Mouse (Mus musculus) neural tube, embryonic 14.5 days (tissue): ENCODE measurements around the gene Brk1. TPM values are rescaled to one million over a fixed set of nuclear protein-coding genes. Genes with fewer than 3 reads are reported as not detected.

Source experiments
- ATAC-seq: fragments of 200-750 bp; cut with Nextera tagmentation; 2 replicates; pipeline ENCODE4 v1.8.0; 2017; ENCODE audit warnings: low read depth, mild to moderate bottlenecking, moderate TSS enrichment, moderate library complexity
- H3K27ac ChIP-seq: fragments of 300-500 bp; sonication (generic); 2 replicates; pipeline ENCODE4 v1.5.1; 2014; ENCODE audit warnings: low read depth, mild to moderate bottlenecking, control low read depth, low read length, moderate library complexity, mixed read lengths
- H3K27me3 ChIP-seq: fragments of 300-500 bp; sonication (generic); 2 replicates; pipeline ENCODE4 v1.6.1; 2014; ENCODE audit warnings: low read length; ENCODE audit not compliant: control insufficient read depth, insufficient read depth
- H3K36me3 ChIP-seq: fragments of 300-500 bp; sonication (generic); 2 replicates; pipeline ENCODE4 v1.6.1; 2014; ENCODE audit warnings: low read length, mixed read lengths; ENCODE audit not compliant: control insufficient read depth, insufficient read depth
- H3K4me1 ChIP-seq: fragments of 300-500 bp; sonication (generic); 2 replicates; pipeline ENCODE4 v1.6.1; 2014; ENCODE audit warnings: low read length; ENCODE audit not compliant: control insufficient read depth, insufficient read depth
- H3K4me2 ChIP-seq: fragments of 300-500 bp; sonication (generic); 2 replicates; pipeline ENCODE4 v1.6.1; 2014; ENCODE audit warnings: mild to moderate bottlenecking, low read depth, low read length, control low read depth
- H3K4me3 ChIP-seq: fragments of 300-500 bp; sonication (generic); 2 replicates; pipeline ENCODE4 v1.5.1; 2014; ENCODE audit warnings: low read depth, low read length, control low read depth, mixed read lengths
- H3K9ac ChIP-seq: fragments of 300-500 bp; sonication (generic); replicated peaks from 2 replicates; pipeline ENCODE4 v1.6.1; 2014; ENCODE audit warnings: low read depth, mild to moderate bottlenecking, control low read depth, low read length, mixed read lengths
- H3K9me3 ChIP-seq: fragments of 300-500 bp; sonication (generic); 2 replicates; pipeline ENCODE4 v1.6.1; 2016; ENCODE audit warnings: low read length; ENCODE audit not compliant: control insufficient read depth
- WGBS: fragments of 180-500 bp; shearing (Covaris S2); extraction: QIAGEN DNeasy Blood & Tissue Kit; methylation state at CpG from one replicate; pipeline ENCODE4 v1.1.7; 2014; 5-methylcytosine and 5-hydroxymethylcytosine counted together
- polyA plus RNA-seq: library from polyadenylated mRNA; unstranded; fragments of >200 nt; fragmentation: Nextera tagmentation; extraction: Ambion mirVana; gene quantifications from 2 replicates; pipeline ENCODE4 v1.2.1, GENCODE M21; 2014

The Brk1 gene
- polyA plus RNA-seq = 260 and 276 TPM in 2 replicates

- peak within 1 kb of the TSS; percentile 77 for H3K27ac ChIP-seq
- peaks cover 16% of the 10 kb centered on the region for H3K4me1 ChIP-seq
- H3K9me3 ChIP-seq = no peaks in the 10 kb centered on the region
- peak; percentile 95 for ATAC-seq
- under 1% methylated on average over 63 of the region's 65 CpGs for WGBS
- H3K36me3 ChIP-seq = no peaks in the 10 kb centered on the region
- no peaks in the 10 kb centered on the region for H3K27me3 ChIP-seq
- peak within 1 kb of the TSS; percentile 94 for H3K4me3 ChIP-seq
- peak within 1 kb of the TSS; percentile 82 for H3K4me2 ChIP-seq
- peak within 1 kb of the TSS; percentile 89 for H3K9ac ChIP-seq
Observed at GRCm38 (mm10) chr6:113604432-113605223, at the start of gene Brk1. Brk1 (plus strand) TSS chr6:113604772.

- H3K27me3 ChIP-seq = no peaks in the 10 kb centered on the region
- H3K9ac ChIP-seq = no peak overlapping the region
- H3K4me2 ChIP-seq = no peak overlapping the region
- H3K27ac ChIP-seq = no peak overlapping the region
- 67% methylated on average over 6 of the region's 6 CpGs for WGBS
- no peak for ATAC-seq
- no peaks in the 10 kb centered on the region for H3K36me3 ChIP-seq
- H3K4me1 ChIP-seq = no peaks in the 10 kb centered on the region
- no peaks in the 10 kb centered on the region for H3K9me3 ChIP-seq
- H3K4me3 ChIP-seq = no peak overlapping the region
Observed at GRCm38 (mm10) chr6:113559736-113560135, 44.8 kb upstream of the Brk1 start.

GRCm38 (mm10) chr6:113564557-113564956, 40.0 kb upstream of the Brk1 start:
- 86% methylated on average over 1 of the region's 1 CpGs for WGBS
- H3K9me3 ChIP-seq = no peaks in the 10 kb centered on the region
- no peak overlapping the region for H3K4me2 ChIP-seq
- H3K4me3 ChIP-seq = no peak overlapping the region
- no peaks in the 10 kb centered on the region for H3K27me3 ChIP-seq
- H3K4me1 ChIP-seq = no peaks in the 10 kb centered on the region
- no peaks in the 10 kb centered on the region for H3K36me3 ChIP-seq
- no peak for ATAC-seq
- no peak overlapping the region for H3K27ac ChIP-seq
- no peak overlapping the region for H3K9ac ChIP-seq

GRCm38 (mm10) chr6:113576044-113576443, 28.5 kb upstream of the Brk1 start:
- no peaks in the 10 kb centered on the region for H3K36me3 ChIP-seq
- no peaks in the 10 kb centered on the region for H3K4me1 ChIP-seq
- no peak for ATAC-seq
- H3K4me3 ChIP-seq = no peak overlapping the region
- no peaks in the 10 kb centered on the region for H3K27me3 ChIP-seq
- H3K27ac ChIP-seq = no peak overlapping the region
- WGBS = 98% methylated on average over 6 of the region's 6 CpGs
- no peak overlapping the region for H3K4me2 ChIP-seq
- no peaks in the 10 kb centered on the region for H3K9me3 ChIP-seq
- no peak overlapping the region for H3K9ac ChIP-seq

GRCm38 (mm10) chr6:113579306-113579705, 25.3 kb upstream of the Brk1 start:
- H3K9me3 ChIP-seq = no peaks in the 10 kb centered on the region
- no peaks in the 10 kb centered on the region for H3K27me3 ChIP-seq
- H3K9ac ChIP-seq = no peak overlapping the region
- no peak overlapping the region for H3K4me2 ChIP-seq
- no peak for ATAC-seq
- 98% methylated on average over 3 of the region's 3 CpGs for WGBS
- no peak overlapping the region for H3K4me3 ChIP-seq
- no peak overlapping the region for H3K27ac ChIP-seq
- no peaks in the 10 kb centered on the region for H3K4me1 ChIP-seq
- no peaks in the 10 kb centered on the region for H3K36me3 ChIP-seq

GRCm38 (mm10) chr6:113583023-113583422, 21.5 kb upstream of the Brk1 start:
- ATAC-seq = no peak
- WGBS = 93% methylated on average over 4 of the region's 4 CpGs
- Histone ChIP-seq H3K27ac (no peak overlapping the region), H3K4me2 (no peak overlapping the region), H3K9ac (no peak overlapping the region), H3K4me3 (no peak overlapping the region), H3K4me1 (no peaks in the 10 kb centered on the region), H3K27me3 (no peaks in the 10 kb centered on the region), H3K9me3 (no peaks in the 10 kb centered on the region), H3K36me3 (no peaks in the 10 kb centered on the region)

GRCm38 (mm10) chr6:113585065-113585464, 19.5 kb upstream of the Brk1 start:
- no peaks in the 10 kb centered on the region for H3K36me3 ChIP-seq
- H3K9me3 ChIP-seq = no peaks in the 10 kb centered on the region
- WGBS = 92% methylated on average over 5 of the region's 5 CpGs
- no peak overlapping the region for H3K4me3 ChIP-seq
- H3K27ac ChIP-seq = no peak overlapping the region
- H3K27me3 ChIP-seq = no peaks in the 10 kb centered on the region
- ATAC-seq = no peak
- H3K4me1 ChIP-seq = no peaks in the 10 kb centered on the region
- H3K9ac ChIP-seq = no peak overlapping the region
- H3K4me2 ChIP-seq = no peak overlapping the region

- H3K27me3 ChIP-seq = no peaks in the 10 kb centered on the region
- H3K36me3 ChIP-seq = no peaks in the 10 kb centered on the region
- no peaks in the 10 kb centered on the region for H3K4me1 ChIP-seq
- no peak overlapping the region for H3K4me2 ChIP-seq
- H3K4me3 ChIP-seq = no peak overlapping the region
- H3K9ac ChIP-seq = no peak overlapping the region
- H3K9me3 ChIP-seq = no peaks in the 10 kb centered on the region
- 74% methylated on average over 5 of the region's 5 CpGs for WGBS
- H3K27ac ChIP-seq = no peak overlapping the region
- ATAC-seq = no peak; the same call in 1 of the 2 replicates
Observed at GRCm38 (mm10) chr6:113586466-113587183, 17.9 kb upstream of the Brk1 start.

- Histone ChIP-seq H3K9me3 (no peaks in the 10 kb centered on the region), H3K4me1 (no peaks in the 10 kb centered on the region), H3K27me3 (no peaks in the 10 kb centered on the region), H3K4me2 (no peak overlapping the region), H3K36me3 (no peaks in the 10 kb centered on the region), H3K27ac (no peak overlapping the region), H3K9ac (no peak overlapping the region), H3K4me3 (no peak overlapping the region)
- ATAC-seq = no peak
- WGBS = 96% methylated on average over 2 of the region's 2 CpGs
Observed at GRCm38 (mm10) chr6:113592637-113593036, 11.9 kb upstream of the Brk1 start.
